Mouse (Mus musculus) midbrain, embryonic 13.5 days (tissue): ENCODE data around the gene Gm17660. TPM values are rescaled to one million over a fixed set of nuclear protein-coding genes. Genes with fewer than 3 reads are reported as not detected.

ENCODE experiments used
- ATAC-seq: fragments of 200-750 bp; cut with Nextera tagmentation; 2 replicates; pipeline ENCODE4 v1.8.0; 2017; ENCODE audit warnings: mild to moderate bottlenecking, moderate TSS enrichment, moderate library complexity
- H3K27ac ChIP-seq: fragments of 300-500 bp; sonication (generic); 2 replicates; pipeline ENCODE4 v1.5.1; 2015; ENCODE audit warnings: inconsistent platforms, mild to moderate bottlenecking, moderate library complexity
- H3K27me3 ChIP-seq: fragments of 300-500 bp; sonication (generic); 2 replicates; pipeline ENCODE4 v1.6.1; 2015; ENCODE audit warnings: mild to moderate bottlenecking, inconsistent platforms
- H3K36me3 ChIP-seq: fragments of 300-500 bp; sonication (generic); 2 replicates; pipeline ENCODE4 v1.6.1; 2015; ENCODE audit warnings: mild to moderate bottlenecking, inconsistent platforms
- H3K4me1 ChIP-seq: fragments of 300-500 bp; sonication (generic); replicated peaks from 2 replicates; pipeline ENCODE4 v1.6.1; 2015; ENCODE audit warnings: inconsistent platforms
- H3K4me2 ChIP-seq: fragments of 300-500 bp; sonication (generic); replicated peaks from 2 replicates; pipeline ENCODE4 v1.6.1; 2015; ENCODE audit warnings: moderate library complexity, mild to moderate bottlenecking, inconsistent platforms
- H3K4me3 ChIP-seq: fragments of 300-500 bp; sonication (generic); replicated peaks from 2 replicates; pipeline ENCODE4 v1.5.1; 2015; ENCODE audit warnings: mild to moderate bottlenecking, inconsistent platforms
- H3K9ac ChIP-seq: fragments of 300-500 bp; sonication (generic); replicated peaks from 2 replicates; pipeline ENCODE4 v1.6.1; 2015; ENCODE audit warnings: mild to moderate bottlenecking, inconsistent platforms
- H3K9me3 ChIP-seq: fragments of 300-500 bp; sonication (generic); 2 replicates; pipeline ENCODE4 v1.6.1; 2016; ENCODE audit warnings: mild to moderate bottlenecking, inconsistent platforms
- WGBS: fragments of 180-500 bp; shearing (Covaris S2); methylation state at CpG from one replicate; pipeline ENCODE4 v1.1.7; 2015; 5-methylcytosine and 5-hydroxymethylcytosine counted together
- polyA plus RNA-seq: library from polyadenylated mRNA; unstranded; fragments of >200 nt; fragmentation: Nextera tagmentation; extraction: Ambion mirVana; gene quantifications from 2 replicates; pipeline ENCODE4 v1.2.1, GENCODE M21; 2015

The Gm17660 gene
- polyA plus RNA-seq, 1 experiment from 2014 or later, result not detected

- H3K4me1 ChIP-seq, result peaks cover 3% of the 10 kb centered on the region
- no peak overlapping the region for H3K27ac ChIP-seq
- ATAC-seq, result no peak
- H3K36me3 ChIP-seq, result peaks cover 25% of the 10 kb centered on the region
- H3K9ac ChIP-seq, result no peak overlapping the region
- no peak overlapping the region for H3K4me2 ChIP-seq
- H3K9me3 ChIP-seq, result no peaks in the 10 kb centered on the region
- H3K4me3 ChIP-seq, result no peak overlapping the region
- H3K27me3 ChIP-seq, result no peaks in the 10 kb centered on the region
- WGBS, result 63% methylated on average over 8 of the region's 8 CpGs
Measured at GRCm38 (mm10) chr5:104052956-104053355, 24.5 kb downstream of the Gm17660 start.

- Histone ChIP-seq H3K9me3 (no peaks in the 10 kb centered on the region), H3K4me2 (peak overlapping the region; percentile 62), H3K27ac (no peak overlapping the region), H3K27me3 (no peaks in the 10 kb centered on the region), H3K9ac (no peak overlapping the region), H3K4me1 (peaks cover 15% of the 10 kb centered on the region), H3K36me3 (peaks cover 23% of the 10 kb centered on the region), H3K4me3 (peak overlapping the region; percentile 78; the same call in 1 of the 2 replicates)
- WGBS, result 60% methylated on average over 4 of the region's 4 CpGs
- no peak for ATAC-seq
Measured at GRCm38 (mm10) chr5:104048139-104048538, 29.3 kb downstream of the Gm17660 start.

GRCm38 (mm10) chr5:104047200-104048105 lies 30.0 kb downstream of the Gm17660 start:
- Histone ChIP-seq H3K4me2 (peak overlapping the region; percentile 62), H3K9me3 (no peaks in the 10 kb centered on the region), H3K27me3 (no peaks in the 10 kb centered on the region), H3K4me1 (peaks cover 15% of the 10 kb centered on the region), H3K27ac (peak overlapping the region; percentile 67), H3K9ac (peak overlapping the region; percentile 87), H3K36me3 (peaks cover 20% of the 10 kb centered on the region), H3K4me3 (peak overlapping the region; percentile 78)
- WGBS, result 11% methylated on average over 19 of the region's 19 CpGs
- peak; percentile 31 for ATAC-seq

GRCm38 (mm10) chr5:104046256-104047199 lies 30.9 kb downstream of the Gm17660 start, which contains the start of gene Nudt9:
TSS of gene Nudt9 (plus strand) at chr5:104046306.
- Histone ChIP-seq H3K27ac (peak within 1 kb of the TSS; percentile 67), H3K27me3 (no peaks in the 10 kb centered on the region), H3K36me3 (peaks cover 11% of the 10 kb centered on the region), H3K4me2 (peak within 1 kb of the TSS; percentile 62), H3K4me1 (peaks cover 15% of the 10 kb centered on the region), H3K9ac (peak within 1 kb of the TSS; percentile 87), H3K9me3 (no peaks in the 10 kb centered on the region), H3K4me3 (peak within 1 kb of the TSS; percentile 78)
- WGBS, result 6% methylated on average over 77 of the region's 90 CpGs
- peak; percentile 99 for ATAC-seq

- Histone ChIP-seq H3K9ac (no peak overlapping the region), H3K4me3 (no peak overlapping the region), H3K4me1 (peaks cover 15% of the 10 kb centered on the region), H3K4me2 (no peak overlapping the region), H3K27ac (no peak overlapping the region), H3K27me3 (no peaks in the 10 kb centered on the region), H3K36me3 (no peaks in the 10 kb centered on the region), H3K9me3 (no peaks in the 10 kb centered on the region)
- no peak for ATAC-seq
- WGBS, result 52% methylated on average over 2 of the region's 2 CpGs
Measured at GRCm38 (mm10) chr5:104043704-104044103, 33.7 kb downstream of the Gm17660 start.

GRCm38 (mm10) chr5:104042906-104043305 lies 34.5 kb downstream of the Gm17660 start:
- H3K4me3 ChIP-seq, result no peak overlapping the region
- H3K4me2 ChIP-seq, result no peak overlapping the region
- H3K9me3 ChIP-seq, result no peaks in the 10 kb centered on the region
- ATAC-seq, result no peak
- no peak overlapping the region for H3K9ac ChIP-seq
- H3K27me3 ChIP-seq, result no peaks in the 10 kb centered on the region
- H3K36me3 ChIP-seq, result no peaks in the 10 kb centered on the region
- no peak overlapping the region for H3K27ac ChIP-seq
- peaks cover 11% of the 10 kb centered on the region for H3K4me1 ChIP-seq
- WGBS, result 96% methylated on average over 2 of the region's 2 CpGs

- H3K4me2 ChIP-seq, result no peak overlapping the region
- H3K27ac ChIP-seq, result no peak overlapping the region
- no peak overlapping the region for H3K4me3 ChIP-seq
- no peaks in the 10 kb centered on the region for H3K27me3 ChIP-seq
- no peak overlapping the region for H3K9ac ChIP-seq
- no peaks in the 10 kb centered on the region for H3K4me1 ChIP-seq
- ATAC-seq, result no peak
- H3K36me3 ChIP-seq, result no peaks in the 10 kb centered on the region
- 64% methylated on average over 6 of the region's 6 CpGs for WGBS
- H3K9me3 ChIP-seq, result no peaks in the 10 kb centered on the region
Measured at GRCm38 (mm10) chr5:104039154-104039932, 38.1 kb downstream of the Gm17660 start.

- no peaks in the 10 kb centered on the region for H3K27me3 ChIP-seq
- WGBS, result 93% methylated on average over 1 of the region's 1 CpGs
- H3K4me1 ChIP-seq, result no peaks in the 10 kb centered on the region
- no peak overlapping the region for H3K9ac ChIP-seq
- H3K4me2 ChIP-seq, result no peak overlapping the region
- H3K36me3 ChIP-seq, result no peaks in the 10 kb centered on the region
- H3K9me3 ChIP-seq, result no peaks in the 10 kb centered on the region
- no peak for ATAC-seq
- H3K27ac ChIP-seq, result no peak overlapping the region
- H3K4me3 ChIP-seq, result no peak overlapping the region
Measured at GRCm38 (mm10) chr5:104036686-104037085, 40.7 kb downstream of the Gm17660 start.

- no peaks in the 10 kb centered on the region for H3K9me3 ChIP-seq
- no peaks in the 10 kb centered on the region for H3K27me3 ChIP-seq
- H3K4me3 ChIP-seq, result no peak overlapping the region
- ATAC-seq, result no peak
- no peak overlapping the region for H3K9ac ChIP-seq
- H3K4me1 ChIP-seq, result no peaks in the 10 kb centered on the region
- no peak overlapping the region for H3K27ac ChIP-seq
- H3K36me3 ChIP-seq, result no peaks in the 10 kb centered on the region
- no peak overlapping the region for H3K4me2 ChIP-seq
- WGBS, result 70% methylated on average over 1 of the region's 1 CpGs
Measured at GRCm38 (mm10) chr5:104035824-104036223, 41.6 kb downstream of the Gm17660 start.

- H3K9ac ChIP-seq, result no peak overlapping the region
- no peak overlapping the region for H3K4me2 ChIP-seq
- H3K9me3 ChIP-seq, result no peaks in the 10 kb centered on the region
- H3K36me3 ChIP-seq, result no peaks in the 10 kb centered on the region
- H3K27ac ChIP-seq, result no peak overlapping the region
- H3K27me3 ChIP-seq, result no peaks in the 10 kb centered on the region
- no peak overlapping the region for H3K4me3 ChIP-seq
- no peak for ATAC-seq
- H3K4me1 ChIP-seq, result no peaks in the 10 kb centered on the region
Measured at GRCm38 (mm10) chr5:104035066-104035465, 42.3 kb downstream of the Gm17660 start.

GRCm38 (mm10) chr5:104032434-104033097 lies 44.8 kb downstream of the Gm17660 start:
- no peak overlapping the region for H3K4me3 ChIP-seq
- H3K27ac ChIP-seq, result no peak overlapping the region
- 81% methylated on average over 2 of the region's 2 CpGs for WGBS
- H3K4me2 ChIP-seq, result no peak overlapping the region
- no peak overlapping the region for H3K9ac ChIP-seq
- H3K9me3 ChIP-seq, result no peaks in the 10 kb centered on the region
- no peaks in the 10 kb centered on the region for H3K36me3 ChIP-seq
- H3K4me1 ChIP-seq, result no peaks in the 10 kb centered on the region
- no peaks in the 10 kb centered on the region for H3K27me3 ChIP-seq
- no peak for ATAC-seq
